Mouse (Mus musculus) CH12F3 (cell line): ENCODE data around the gene Crybg1.

Source experiments
- in situ Hi-C: fragments of 300-500 bp; cut with MboI; formaldehyde crosslinking; loops from 2 replicates; pipeline ENCODE4 v1.14.3; 2020; ENCODE audit warnings: low sequenced_read_pairs

Gene Crybg1

DNA sequence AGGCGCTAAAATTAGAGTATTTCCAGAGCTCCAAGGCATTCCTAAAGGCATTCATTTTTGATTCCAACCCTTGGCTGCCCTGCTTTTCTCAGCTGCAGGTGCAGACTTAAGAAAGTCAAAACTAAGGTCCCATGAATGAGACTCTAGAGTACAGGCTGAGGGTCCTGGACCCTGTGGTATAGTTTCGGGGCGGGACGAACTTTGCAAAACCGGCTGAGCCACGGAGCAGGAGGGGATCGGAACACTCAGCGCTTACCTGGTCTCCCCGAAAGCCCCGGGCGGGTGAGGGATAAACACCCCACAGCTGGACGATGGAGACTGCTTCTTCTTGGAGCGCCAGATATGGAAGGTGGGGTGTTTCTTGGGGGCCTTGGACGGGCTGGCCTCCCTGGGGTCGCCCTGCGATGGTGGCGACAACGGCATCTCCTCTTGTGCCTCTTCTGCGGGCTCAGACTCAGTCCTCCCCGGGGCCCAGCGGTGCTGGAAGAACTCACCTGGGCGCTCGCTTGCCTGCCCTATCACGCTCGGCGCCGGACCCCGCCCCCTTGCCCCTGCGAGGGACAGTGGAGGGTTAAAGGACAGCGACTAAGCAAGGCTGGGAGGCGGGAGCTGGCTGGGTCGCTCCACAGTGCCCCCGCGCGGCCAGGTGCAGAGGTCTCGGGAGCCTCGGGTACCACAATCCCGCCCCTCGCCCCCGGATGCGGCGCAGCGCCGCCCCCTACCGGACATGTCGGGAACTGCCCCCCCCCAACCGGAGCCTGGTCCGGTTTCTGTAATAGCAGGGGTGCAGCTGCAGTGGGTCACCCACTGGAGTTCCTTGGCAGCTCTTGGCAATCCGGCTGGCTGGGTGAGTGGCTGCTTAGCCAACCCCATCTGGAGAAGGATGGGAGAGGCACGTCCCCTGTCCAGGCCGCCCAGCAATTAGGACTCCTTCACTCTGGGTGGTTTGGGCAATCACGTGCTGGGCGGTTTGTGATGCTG, at the start of gene Crybg1:
TSS of gene Crybg1 (minus strand) at position 517 of the 981 bp plus-strand sequence.
- in situ Hi-C loops: no loop called here

DNA sequence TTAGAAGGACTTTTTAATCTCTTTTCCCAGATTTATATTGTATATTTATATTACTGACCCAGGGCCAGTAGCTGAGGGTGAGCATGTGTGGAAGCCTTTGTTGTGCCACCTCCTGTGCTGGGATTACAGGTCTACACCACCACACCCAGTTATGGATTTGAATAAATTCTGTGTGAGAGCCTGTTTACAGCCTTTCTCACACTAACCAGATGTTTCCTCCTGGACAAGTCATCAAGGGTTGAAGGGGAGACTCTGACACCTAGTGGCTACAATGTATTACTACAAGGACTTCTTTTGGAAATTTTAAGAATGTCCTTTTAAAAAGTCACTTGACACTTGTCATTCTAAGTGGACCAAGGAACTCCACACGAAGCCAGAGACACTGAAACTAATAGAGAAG, 28.7 kb upstream of the Crybg1 start:
- in situ Hi-C loops: no loop called here

DNA sequence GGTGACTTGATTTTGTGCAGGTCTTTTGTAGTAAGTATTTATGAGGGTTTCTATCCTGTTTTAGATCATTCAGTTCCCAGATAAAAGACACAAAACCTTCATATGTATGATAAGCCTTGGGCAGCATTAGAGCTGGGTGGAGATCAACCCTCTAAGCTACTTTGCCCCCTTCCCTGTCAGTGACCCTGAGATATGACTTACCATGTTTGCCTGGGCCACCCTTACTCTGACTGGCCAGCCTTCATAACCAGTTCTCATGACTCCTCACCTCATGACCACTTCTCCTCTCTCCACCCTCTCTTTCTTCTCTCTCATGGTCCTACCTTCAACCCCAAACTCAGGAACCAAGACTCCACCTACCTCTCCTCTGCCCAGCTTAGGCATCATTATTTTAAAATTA, 27.9 kb upstream of the Crybg1 start:
- in situ Hi-C loops: no loop called here

DNA sequence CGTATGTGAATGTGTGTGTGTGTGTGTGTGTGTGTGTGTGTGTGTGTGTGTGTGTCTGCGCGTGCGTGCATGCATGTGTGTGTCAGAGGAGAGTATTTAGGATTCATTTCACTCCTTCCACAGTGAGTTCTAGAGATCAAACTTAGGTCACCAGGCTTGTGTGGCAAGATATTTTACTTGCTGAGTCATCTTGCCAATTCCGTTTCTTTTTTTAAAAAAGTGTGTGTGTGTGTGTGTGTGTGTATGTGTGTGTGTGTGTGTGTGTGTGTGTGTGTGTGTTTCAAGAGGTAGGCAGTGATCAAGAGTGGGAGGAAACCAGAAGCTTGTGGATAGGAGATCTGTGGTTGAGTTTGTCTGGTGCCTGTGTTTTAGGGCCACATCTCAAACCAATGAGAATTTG, 27.5 kb upstream of the Crybg1 start:
- in situ Hi-C loops: no loop called here

DNA sequence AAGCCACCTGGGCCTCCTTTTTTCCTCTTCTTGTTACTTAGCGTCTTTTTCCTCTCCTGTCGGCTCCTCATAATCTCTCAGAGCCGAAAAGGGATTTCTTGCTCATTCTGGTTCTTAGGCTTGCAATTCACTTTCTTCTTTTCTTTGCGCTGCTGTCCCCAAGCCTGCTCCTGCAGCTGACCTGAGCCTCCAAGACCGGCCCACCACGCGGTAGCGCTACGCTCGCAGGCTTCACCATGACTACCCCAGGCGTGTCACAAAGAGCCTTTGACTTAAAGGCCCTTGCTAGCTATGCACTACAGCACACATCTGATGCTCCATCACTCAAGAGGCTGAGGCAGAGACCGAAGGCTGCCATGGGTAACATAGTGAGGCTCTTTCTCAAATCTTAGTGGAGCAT, 21.5 kb upstream of the Crybg1 start:
- in situ Hi-C loops: no loop called here

DNA sequence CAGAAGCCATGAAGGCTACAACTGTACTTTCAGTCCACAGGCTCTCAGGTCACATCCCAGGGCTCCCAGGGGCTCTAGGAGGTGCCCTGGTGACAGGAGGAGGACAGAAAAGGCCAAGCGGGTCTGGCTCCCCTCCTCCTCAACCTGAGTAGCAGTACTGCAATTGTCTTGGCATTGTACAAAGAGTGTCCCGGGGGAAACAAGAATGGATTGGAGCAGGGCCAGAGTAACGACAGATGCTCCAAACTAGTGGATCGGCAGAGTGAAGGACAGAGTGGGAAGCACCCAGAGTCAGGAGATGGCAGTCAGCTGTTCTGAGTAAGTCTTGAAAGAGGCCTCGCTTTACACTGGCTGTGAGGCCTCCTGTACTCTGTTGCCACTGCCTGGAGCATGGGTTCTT, 18.4 kb upstream of the Crybg1 start:
- in situ Hi-C loops: no loop called here

DNA sequence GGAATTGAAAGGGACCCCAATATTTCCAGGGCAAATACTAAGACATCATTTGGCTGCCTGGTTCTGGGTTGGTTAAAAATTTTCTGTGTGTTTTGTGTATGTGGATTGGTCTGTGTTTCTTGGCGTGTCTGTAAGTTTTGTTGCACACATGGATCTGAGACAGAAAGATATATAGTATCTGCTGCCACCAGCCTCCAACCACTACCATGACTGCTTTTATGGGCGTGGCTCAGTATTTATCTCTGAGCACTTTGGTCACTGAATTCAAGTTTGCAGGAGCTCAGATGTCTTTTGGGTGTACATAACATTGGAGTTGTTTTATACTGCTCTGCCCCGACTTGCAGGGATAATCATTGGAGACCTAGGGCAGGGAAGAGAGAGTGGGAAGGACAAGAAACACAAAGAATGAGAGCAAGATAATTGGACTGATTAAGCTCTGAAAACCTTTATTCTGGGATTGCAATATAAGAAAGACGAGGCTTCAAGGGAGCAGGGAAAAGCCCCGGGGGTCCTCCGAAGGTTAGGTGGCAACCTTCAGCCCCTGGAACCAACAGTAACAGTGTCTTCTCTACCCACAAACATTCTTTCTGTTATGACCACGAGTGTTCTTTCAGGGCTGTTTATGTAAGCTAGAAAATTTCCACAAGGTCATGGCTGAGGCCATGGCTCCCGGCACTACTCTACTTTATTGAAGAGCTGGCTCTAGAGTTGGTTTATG, 15.8 kb upstream of the Crybg1 start:
- in situ Hi-C loops: no loop called here

DNA sequence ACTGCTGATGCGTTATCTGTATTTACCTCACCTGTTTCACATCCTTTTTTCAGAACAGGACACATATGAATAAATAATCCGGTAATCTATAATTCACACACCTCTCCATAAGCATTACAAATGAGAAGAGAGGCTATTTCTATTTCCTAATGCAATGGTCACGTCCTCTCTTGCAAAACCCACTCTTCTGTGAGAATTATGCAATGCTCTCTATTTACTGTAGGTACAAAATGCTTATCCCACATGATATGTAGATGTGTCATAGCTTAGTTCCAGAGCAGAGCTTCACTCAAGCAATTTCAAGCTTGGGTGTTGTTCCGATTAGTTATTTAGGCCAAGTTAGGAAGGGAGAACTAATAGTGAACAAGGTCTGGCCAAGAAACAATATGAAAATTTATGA, 14.4 kb upstream of the Crybg1 start:
- in situ Hi-C loops: no loop called here

DNA sequence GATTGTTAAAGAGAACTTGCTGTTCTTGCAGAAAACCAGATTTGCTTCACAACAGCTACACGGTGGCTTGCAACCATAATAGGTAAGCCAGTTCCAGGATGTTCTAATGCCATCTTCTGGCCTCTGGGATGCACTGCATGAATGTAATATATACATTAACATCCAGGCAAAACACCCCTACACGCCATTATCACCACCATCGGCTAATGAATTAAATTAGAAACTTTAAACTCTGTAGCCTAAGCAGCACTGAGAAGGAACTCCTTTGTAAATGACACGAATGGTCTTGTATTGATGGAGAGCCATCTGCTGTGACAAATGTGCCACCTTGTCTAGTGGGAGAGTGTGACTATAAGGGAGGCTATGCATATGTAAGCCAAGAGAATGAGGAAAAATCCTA, 11.5 kb upstream of the Crybg1 start:
- in situ Hi-C loops: no loop called here

DNA sequence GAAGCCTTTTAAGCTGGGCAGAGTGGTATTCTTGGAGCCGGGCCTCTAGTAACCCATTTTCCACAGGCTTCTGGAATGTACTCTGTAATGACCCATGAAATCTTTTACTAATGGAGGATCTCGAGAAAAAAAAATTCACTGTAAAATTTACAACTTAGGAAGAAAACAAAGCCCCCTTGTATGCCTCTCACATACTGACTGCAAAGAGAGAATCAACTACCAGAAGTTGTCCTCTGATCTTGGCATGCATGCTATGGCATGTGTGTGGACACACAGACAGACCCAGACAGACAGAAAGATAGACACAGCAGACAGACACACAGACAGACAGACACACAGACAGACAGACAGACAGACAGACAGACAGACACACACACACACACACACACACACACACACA, 8.8 kb upstream of the Crybg1 start:
- in situ Hi-C loops: no loop called here

DNA sequence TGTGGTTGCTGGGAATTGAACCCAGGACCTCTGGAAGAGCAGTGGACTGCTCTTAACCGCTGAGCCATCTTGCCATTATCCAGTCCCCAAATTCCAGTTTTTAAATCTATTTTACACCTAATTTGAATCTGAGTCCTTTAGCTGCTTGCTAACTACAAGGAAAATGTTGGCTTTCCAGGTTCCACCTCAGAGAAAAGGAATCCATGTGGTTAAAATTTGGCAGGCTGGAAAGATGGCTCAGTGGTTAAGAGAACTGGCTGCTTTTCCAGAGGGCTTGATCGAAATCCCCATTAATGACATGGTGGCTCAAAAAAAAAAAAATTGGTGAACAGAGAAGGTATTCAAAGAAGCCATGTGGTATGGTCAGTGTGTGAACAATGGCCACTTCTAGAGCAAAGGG, 1.8 kb upstream of the Crybg1 start:
- in situ Hi-C loops: no loop called here

DNA sequence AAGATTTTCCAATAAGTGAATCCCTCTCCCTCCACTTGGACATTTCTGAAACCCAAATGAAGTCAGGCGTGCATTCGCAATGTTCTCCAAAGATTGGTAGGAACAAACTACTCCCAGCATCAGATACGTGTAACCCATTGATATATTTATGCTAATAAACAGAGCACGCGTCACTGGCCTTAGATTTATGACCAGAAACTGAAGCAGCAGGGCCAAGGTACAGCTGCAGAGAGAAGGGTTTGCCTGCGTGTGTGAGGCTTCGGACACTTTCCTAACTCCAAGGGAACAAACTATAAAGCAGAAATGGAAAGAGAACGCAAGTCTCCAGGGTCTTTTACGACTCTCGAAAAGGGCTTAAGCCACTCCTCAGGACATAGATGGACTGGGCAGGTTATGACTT, 5.3 kb downstream of the Crybg1 start:
- in situ Hi-C loops: no loop called here

DNA sequence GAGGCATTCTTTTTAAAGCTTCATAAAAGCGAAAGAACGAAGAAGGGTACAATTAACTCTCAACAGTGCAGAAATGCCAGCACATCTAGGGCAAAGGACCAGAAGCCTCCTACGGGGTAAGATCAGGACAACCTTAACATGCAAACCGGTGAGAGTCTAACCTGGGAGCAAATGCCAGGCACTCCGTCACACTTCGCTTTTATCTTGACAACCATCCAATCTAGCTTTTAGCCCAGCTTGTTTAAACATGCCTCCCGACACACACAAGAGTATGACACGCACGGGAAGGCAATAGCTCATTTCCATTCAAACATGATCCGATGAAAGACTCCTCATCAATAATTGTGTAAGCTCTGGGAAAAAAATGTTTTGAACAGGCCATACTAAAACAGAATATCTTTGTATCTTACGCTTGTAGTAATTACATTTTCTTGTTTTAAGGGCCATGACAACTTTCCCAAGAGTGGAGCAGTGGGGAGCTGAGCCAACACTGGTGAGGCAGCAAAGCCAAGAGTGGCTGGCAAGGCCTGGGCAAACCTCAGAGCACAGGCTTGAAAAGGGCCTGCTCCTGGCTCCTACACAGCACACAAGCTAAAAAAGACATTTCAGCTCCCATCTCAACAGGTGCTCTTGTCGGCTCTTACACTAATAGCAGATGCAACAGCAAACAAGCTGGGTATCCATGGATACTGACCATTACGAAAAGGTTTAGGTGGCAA, 10.4 kb downstream of the Crybg1 start:
- in situ Hi-C loops: no loop called here

DNA sequence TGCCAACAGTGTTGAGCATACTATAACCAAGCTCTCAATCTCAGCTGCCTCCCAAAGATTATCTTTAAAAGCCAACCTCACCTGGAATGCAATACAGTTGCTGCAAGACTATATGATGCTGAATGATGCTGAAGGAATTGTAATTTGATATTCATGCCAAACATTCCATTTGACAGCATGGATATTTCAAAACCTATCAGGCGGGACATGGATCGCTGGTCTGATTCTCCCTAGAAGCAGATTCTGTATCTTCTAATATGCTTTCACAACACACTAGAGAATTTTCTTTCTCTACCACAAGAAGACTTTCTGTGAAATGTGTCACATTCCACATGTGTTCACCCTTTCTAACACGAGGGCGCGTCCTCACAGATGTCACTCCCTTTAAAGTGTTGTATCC, 22.6 kb downstream of the Crybg1 start:
- in situ Hi-C loops: no loop called here

DNA sequence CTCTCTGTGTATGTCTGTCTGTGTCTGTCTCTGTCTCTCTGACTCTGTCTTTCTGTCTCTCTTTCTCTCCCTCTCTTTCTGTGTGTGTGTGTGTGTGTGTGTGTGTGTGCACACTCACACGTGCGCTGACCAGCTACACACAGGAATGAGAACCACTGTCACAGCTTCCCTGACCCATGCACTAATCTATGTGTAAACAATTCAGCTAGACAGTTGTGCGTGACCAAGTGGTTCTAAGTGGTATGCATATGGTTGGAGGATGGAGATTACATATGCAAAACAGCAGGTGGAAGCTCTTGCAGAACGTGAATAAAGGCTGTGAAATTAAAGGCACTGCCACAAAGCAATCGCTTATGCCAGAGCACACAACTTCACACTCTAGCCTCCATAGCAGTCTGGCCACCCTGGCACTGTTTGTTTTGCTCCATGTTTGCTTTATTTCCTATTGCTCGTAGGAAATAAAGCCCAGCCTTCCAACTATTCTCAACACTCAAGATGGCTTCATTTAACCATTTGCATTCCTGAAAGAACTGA, 24.2 kb downstream of the Crybg1 start:
- in situ Hi-C loops: no loop called here

DNA sequence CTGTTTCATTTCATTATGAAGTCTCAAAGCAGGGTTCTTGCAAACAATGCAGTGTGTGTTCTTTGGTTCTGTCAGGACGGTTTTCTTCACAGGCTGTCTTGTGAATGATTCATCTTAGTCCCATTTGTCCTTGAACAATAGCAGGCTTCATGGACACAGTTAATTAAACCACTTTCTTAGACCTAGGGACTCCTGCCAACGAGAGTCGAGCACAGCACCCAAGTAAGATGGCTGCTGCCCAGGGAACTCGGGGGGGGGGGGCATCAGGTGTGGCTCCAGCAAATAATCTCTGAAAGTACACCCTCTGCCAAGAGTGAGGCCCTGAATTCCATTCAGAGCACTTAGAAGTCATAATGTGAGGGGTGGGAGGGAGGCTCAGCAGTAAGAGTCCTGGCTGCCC, 30.0 kb downstream of the Crybg1 start:
- in situ Hi-C loops: no loop called here

DNA sequence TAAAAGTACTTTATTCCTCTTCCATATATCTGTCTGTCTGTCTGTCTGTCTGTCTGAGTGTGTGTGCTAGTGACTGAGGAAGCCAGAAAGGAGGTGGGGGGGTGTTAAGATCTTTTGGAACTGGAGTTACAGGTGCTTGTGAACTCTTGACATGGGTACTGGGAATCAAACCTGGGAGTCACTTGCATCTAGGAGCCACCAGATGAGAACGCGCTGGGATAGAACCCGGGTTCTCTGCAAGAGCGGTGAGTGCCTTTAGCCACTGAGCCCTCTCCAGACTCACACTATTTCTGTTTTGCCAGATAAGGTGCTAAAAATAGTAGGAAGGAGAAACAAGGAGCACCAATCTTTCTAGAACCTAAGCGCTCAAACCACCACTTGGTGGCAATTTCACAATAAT, 31.9 kb downstream of the Crybg1 start:
- in situ Hi-C loops: no loop called here

DNA sequence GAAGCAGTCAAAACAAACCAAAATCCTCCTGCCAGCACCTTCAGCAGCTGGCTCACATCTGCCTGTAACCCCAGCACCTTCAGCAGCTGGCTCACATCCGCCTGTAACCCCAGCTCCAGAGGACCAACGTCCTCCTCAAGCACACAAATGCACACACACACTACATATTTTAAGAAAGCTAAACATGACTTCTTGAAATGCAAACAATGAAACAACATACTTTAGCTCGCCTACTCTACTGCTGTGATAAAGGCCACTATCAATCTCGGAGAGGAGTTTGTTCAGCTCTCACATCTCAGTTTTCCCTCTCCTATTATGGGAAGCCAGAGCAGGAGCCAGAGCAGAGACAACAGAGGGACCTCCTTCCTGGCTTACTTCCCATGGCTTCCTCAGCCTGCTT, 34.0 kb downstream of the Crybg1 start:
- in situ Hi-C loops: no loop called here

DNA sequence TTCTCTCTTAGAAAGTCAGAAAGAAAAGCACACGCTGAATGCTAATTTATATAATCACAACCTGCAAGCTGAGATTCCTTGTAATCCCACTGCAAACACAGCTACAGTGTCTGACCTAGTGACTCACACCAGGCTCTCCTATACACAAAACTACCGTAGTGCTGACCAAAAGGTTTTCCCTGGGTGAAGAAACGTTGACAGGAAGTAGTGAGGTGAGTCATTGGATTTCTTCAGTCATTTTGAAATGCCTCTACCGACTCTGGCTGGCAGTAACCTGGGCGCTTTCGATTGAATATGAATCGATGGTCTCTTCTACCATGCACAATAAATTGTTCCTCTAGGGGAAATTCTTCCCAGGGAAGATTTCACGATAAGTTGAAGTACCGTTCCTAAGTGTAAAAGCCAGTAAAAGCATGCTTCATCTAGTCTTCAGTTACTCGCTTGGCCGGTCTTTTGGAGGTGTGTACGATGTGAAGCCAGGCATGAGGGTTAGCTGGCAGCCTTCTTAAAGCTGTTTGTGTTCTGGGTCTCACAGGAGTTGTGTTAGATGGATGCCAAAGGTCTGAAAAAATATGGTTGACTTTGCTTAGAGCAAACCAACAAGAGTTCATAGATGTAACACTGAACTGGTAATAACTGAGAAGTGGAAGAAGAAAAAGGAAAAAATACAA, 36.5 kb downstream of the Crybg1 start:
- in situ Hi-C loops: no loop called here

DNA sequence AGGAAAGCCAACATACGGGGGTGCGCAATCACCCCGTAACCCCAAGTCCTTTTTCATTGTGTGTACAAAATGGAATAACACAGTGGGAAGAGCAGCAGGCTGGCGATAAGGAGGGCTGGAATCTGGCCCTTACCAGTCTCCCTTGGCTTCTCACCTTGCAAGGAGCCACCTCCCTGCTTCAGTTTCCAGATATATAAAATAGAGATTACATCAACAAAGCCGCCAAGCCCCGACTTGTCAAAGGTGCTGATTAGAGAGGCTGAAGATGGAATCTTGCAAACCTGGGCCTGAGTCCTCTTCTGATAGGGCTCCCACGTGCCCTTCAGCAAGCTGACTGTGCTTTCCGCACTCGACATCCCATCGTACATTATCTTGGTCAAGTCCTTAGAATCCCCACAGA, 37.5 kb downstream of the Crybg1 start:
- in situ Hi-C loops: no loop called here

DNA sequence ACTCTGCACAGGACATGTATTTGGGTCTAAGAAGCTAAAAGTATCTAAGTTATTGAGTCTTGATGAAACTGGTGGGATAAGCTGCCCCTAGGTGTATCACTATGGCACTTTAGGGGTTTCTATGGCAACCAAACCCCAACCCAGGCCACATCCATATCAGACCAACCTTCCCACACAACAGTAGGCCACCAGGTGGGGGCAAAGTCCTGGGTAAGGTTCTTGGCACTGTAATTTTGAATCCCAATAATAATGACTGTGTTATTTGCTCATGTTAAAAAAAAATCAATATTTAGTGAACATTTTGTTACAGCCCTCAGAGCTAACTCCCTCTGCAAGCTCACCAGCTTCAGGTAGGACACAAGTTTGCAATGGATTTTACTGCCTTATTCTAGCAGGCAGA, 38.2 kb downstream of the Crybg1 start:
- in situ Hi-C loops: no loop called here
